Mouse (Mus musculus) inflammation-experienced regulatory T-cells, adult 16 weeks (primary cell): ENCODE data around the gene Ptpn22. TPM values are rescaled to one million over a fixed set of nuclear protein-coding genes. Genes with fewer than 3 reads are reported as not detected.

Experiments
- polyA plus RNA-seq: library from polyadenylated mRNA; unstranded; fragments of 100-300 nt; shearing (Covaris generic); gene quantifications from one replicate; pipeline ENCODE4 v1.2.1, GENCODE M21; 2017

Gene Ptpn22
- 400 TPM for polyA plus RNA-seq

GRCm38 (mm10) chr3:103858881-103859801 lies at the start of gene Ptpn22:
Ptpn22 (plus strand) TSS chr3:103859795.

GRCm38 (mm10) chr3:103832426-103832825 lies 27.2 kb upstream of the Ptpn22 start, which contains the start of gene Bcl2l15:
Bcl2l15 (plus strand) TSS chr3:103832601.

GRCm38 (mm10) chr3:103914010-103914669 lies 54.5 kb downstream of the Ptpn22 start, which contains the start of gene Rsbn1:
Rsbn1 (plus strand) TSS chr3:103914120.

Other genes starting within 250 kb of the Ptpn22 start
- gene Atg4a-ps, start 213.7 kb upstream of the Ptpn22 start, polyA plus RNA-seq = 3.6 TPM
- gene Olfml3, start 121.8 kb upstream of the Ptpn22 start, polyA plus RNA-seq = 0.33 TPM
- gene Gm10964, start 120.4 kb upstream of the Ptpn22 start, polyA plus RNA-seq = not detected
- 16.6 TPM for gene Hipk1, start 68.2 kb upstream of the Ptpn22 start, polyA plus RNA-seq
- 30.8 TPM for gene Dclre1b, start 50.4 kb upstream of the Ptpn22 start, polyA plus RNA-seq
- gene Ap4b1, start 50.3 kb upstream of the Ptpn22 start, polyA plus RNA-seq = 41.3 TPM
- not detected for gene Gm43064, start 50.2 kb upstream of the Ptpn22 start, polyA plus RNA-seq
- gene Bcl2l15, start 27.2 kb upstream of the Ptpn22 start, polyA plus RNA-seq = 4.1 TPM
- 15.7 TPM for gene Rsbn1, start 54.3 kb downstream of the Ptpn22 start, polyA plus RNA-seq
- 13.4 TPM for gene Phtf1, start 108.3 kb downstream of the Ptpn22 start, polyA plus RNA-seq